Mouse (Mus musculus): ENCODE measurements around the gene Mthfd1l.

DNA sequence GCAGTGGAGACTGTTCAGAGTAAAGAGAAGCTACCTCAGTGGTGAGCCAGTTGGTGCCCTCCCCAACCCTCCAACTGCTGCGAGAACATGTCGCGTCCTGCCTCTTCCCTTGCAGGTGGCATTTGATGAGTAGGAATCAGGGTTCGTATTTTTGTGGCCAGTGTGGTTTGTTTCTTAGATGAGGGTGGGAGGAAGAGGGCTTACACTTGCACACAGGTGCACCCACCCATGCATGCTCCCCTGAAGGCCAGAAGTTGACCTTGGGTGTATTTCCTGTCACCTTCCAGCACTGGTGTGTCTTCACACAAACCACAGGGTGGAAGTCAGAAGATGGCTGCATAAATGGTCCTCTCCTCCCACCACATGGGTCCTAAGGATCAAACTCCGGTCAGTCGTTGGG lies 127.1 kb downstream of the Mthfd1l start:
- no peak for TF ChIP-seq POLR2A (IDR thresholded peaks at IDR 0.05; ENCODE audit: low read depth, low read length)
- TF ChIP-seq CTCF (IDR thresholded peaks at IDR 0.05; ENCODE audit: extremely low read depth, insufficient read depth, insufficient read length, insufficient replicate concordance): no peak
